Mouse (Mus musculus): Measurements from ENCODE around the gene Hes1. TPM values are rescaled to one million over a fixed set of nuclear protein-coding genes. Genes with fewer than 3 reads are reported as not detected.

Hes1 gene
- polyA plus RNA-seq, 1 experiment from 2014 or later = 19.9 TPM

DNA sequence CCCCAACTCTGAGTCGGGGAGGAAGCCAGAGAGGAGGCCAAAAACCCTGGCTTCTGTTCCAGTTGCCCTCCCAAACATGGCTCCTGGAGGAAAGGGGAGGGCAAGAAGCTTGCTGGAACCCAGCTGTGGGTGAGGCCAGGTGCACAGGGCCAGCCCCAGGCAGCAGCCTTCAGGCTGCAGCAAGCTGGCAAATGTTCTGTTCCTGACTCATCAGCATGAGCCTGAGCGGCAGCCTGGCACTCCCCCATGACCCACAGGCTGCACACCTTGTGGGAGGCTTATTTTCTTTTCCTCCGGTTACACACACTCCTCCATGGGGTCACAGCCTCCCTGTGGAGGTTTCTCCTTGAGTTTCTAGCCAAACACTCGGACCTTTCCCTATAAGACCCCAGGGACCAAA lies 30.2 kb upstream of the Hes1 start:
- Histone ChIP-seq H3K36me3 (no peaks in the 10 kb centered on the region), H3K4me1 (peaks cover 14% of the 10 kb centered on the region), H3K9ac (no peak overlapping the region), H3K27ac (replicated peaks) (no peak overlapping the region), H3K27me3 (replicated peaks) (peaks cover 12% of the 10 kb centered on the region; the same call in 1 of the 2 replicates), H3K4me2 (no peak overlapping the region), H3K4me3 (no peak overlapping the region), H3K9me3 (no peaks in the 10 kb centered on the region)
- 35% methylated on average over 4 of the region's 4 CpGs for WGBS
- 0 out of 2 replicates have a peak, but pooled peaks have one; percentile 29 for ATAC-seq (ENCODE audit: extremely low read depth, insufficient number of reproducible peaks, low FRiP score, low TSS enrichment)

DNA sequence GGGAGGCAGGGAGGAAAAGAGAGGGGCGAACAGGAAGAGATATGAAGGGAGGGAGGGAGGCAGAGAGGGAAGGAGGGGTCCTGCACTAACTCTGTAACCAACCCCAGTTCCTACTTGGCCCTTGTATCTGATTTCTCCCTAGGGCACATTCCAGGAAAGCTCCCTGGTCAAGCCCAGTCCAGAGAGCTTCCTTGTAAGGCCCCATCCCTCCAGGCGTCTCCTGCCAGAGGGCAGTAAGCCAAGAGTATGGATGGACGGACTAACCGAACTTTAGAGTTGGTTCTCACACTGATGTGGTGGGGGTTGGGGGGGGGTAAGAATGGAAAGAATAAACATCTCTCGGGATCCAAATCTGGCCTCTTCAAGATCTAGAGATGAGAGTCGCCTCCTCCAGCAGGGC lies 29.7 kb upstream of the Hes1 start:
- Histone ChIP-seq H3K4me1 (peaks cover 18% of the 10 kb centered on the region), H3K4me2 (no peak overlapping the region), H3K36me3 (no peaks in the 10 kb centered on the region), H3K9me3 (no peaks in the 10 kb centered on the region), H3K27me3 (replicated peaks) (peaks cover 15% of the 10 kb centered on the region; the same call in 1 of the 2 replicates), H3K27ac (replicated peaks) (no peak overlapping the region), H3K4me3 (no peak overlapping the region), H3K9ac (no peak overlapping the region)
- WGBS = 37% methylated on average over 6 of the region's 6 CpGs
- peak; percentile 22; the same call in 1 of the 2 replicates for ATAC-seq (ENCODE audit: extremely low read depth, insufficient number of reproducible peaks, low FRiP score, low TSS enrichment)

DNA sequence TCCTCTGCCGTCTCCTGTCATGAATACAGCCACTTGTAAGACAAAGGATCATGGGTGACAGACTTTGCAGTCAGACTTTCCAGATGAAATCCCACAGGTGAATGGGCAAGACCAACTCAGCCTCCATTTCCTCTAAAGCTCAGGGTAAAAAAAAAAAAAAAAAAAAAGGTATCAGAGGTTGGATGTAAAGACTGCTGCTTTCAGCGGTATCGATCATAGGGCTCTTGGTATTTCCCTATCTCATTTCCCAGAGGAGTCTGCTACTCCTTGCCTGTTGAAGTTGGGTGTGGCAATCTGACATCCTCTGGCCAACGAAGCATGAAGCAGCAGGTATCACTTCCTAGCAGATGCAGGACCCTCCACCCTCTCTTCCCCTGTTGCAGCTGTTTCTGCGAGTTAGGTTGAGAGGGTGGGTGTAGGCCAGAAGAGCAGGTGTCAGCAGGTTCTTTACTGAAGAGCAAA lies 29.2 kb upstream of the Hes1 start:
- 58% methylated on average over 5 of the region's 5 CpGs for WGBS
- no peak overlapping the region for H3K4me3 ChIP-seq
- no peak overlapping the region for H3K4me2 ChIP-seq
- H3K4me1 ChIP-seq = peaks cover 21% of the 10 kb centered on the region
- no peak overlapping the region for H3K9ac ChIP-seq
- H3K36me3 ChIP-seq = no peaks in the 10 kb centered on the region
- peaks cover 15% of the 10 kb centered on the region; the same call in 1 of the 2 replicates for H3K27me3 ChIP-seq (replicated peaks)
- no peak for ATAC-seq (ENCODE audit: extremely low read depth, insufficient number of reproducible peaks, low FRiP score, low TSS enrichment)
- H3K9me3 ChIP-seq = no peaks in the 10 kb centered on the region
- no peak overlapping the region for H3K27ac ChIP-seq (replicated peaks)

DNA sequence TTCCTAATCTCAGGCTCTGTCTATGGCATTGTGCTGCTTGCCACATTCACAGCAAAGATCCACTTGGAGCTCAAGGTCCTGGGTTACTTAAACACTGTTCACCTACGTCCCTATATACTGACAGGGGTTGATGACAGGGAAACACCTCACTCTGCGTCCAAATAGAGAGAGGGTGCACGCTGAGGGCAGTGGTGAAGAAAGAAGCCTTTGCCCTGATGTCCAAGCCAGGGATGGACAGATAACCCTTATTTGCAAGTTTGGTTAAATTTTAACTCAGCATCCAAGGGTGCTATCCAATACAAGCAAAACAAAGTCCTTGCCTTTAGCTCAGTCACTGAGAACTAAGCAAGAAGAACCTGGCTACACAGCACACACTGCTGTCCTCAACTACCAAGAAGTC lies 28.1 kb upstream of the Hes1 start:
- 80% methylated on average over 3 of the region's 3 CpGs for WGBS

DNA sequence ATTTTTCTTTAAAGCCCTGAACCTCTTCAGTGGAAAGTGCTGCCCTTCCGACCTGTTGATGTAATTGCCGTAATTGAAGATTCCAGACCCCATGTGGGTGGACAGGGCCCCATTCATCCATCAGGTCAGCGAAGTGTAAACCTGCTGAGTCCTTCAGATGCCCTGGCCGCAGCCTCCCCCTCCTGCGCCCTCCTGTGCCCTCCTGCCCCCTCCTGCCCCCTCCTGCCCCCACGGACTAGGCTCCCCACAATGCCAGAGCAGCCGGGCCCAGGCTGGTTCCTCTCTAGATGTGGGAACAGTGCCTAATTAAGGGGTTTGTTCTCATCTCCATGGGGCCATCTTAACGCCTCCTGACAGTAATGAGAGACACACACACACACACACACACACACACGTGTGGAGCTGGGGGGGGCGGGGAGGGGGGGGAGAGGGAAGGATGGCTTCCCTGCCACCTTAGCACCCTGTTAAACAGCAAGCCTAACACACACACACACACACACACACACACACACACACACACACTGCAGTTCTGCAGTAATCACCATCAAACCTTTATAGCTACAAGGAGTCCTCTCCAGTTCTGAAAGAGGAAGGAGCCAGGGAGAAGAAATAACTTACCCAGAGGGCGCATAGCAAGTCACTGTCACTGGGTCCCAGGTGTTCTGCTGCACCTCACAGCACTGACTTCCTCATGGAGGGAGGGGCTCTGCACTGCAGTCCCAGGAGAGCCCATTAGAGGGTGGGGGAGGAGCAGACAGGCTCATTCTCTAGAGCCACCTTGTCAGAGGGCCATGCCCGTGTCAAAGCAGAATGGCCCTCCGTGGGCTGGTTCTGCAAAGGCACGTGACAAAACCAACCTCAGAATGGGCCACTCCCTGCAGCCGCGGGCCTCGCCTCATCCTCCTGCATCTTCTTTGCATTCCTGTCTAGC lies 25.3 kb upstream of the Hes1 start:
- Histone ChIP-seq H3K9ac (0 out of 2 replicates have a peak overlapping the region, but pooled peaks have one; percentile 19), H3K36me3 (no peaks in the 10 kb centered on the region), H3K4me2 (no peak overlapping the region; the same call in 1 of the 2 replicates), H3K27ac (replicated peaks) (no peak overlapping the region), H3K4me3 (no peak overlapping the region), H3K27me3 (replicated peaks) (peaks cover 11% of the 10 kb centered on the region), H3K9me3 (no peaks in the 10 kb centered on the region), H3K4me1 (peaks cover 16% of the 10 kb centered on the region)
- 41% methylated on average over 15 of the region's 17 CpGs for WGBS
- no peak for ATAC-seq (ENCODE audit: extremely low read depth, insufficient number of reproducible peaks, low FRiP score, low TSS enrichment)

More for the DNA sequence above, 28.1 kb upstream of the Hes1 start:
- Histone ChIP-seq H3K9ac (no peak overlapping the region), H3K4me1 (peaks cover 21% of the 10 kb centered on the region), H3K27ac (replicated peaks) (no peak overlapping the region), H3K4me3 (no peak overlapping the region), H3K36me3 (no peaks in the 10 kb centered on the region), H3K9me3 (no peaks in the 10 kb centered on the region), H3K27me3 (replicated peaks) (peaks cover 15% of the 10 kb centered on the region; the same call in 1 of the 2 replicates), H3K4me2 (no peak overlapping the region)
- no peak for ATAC-seq (ENCODE audit: extremely low read depth, insufficient number of reproducible peaks, low FRiP score, low TSS enrichment)

DNA sequence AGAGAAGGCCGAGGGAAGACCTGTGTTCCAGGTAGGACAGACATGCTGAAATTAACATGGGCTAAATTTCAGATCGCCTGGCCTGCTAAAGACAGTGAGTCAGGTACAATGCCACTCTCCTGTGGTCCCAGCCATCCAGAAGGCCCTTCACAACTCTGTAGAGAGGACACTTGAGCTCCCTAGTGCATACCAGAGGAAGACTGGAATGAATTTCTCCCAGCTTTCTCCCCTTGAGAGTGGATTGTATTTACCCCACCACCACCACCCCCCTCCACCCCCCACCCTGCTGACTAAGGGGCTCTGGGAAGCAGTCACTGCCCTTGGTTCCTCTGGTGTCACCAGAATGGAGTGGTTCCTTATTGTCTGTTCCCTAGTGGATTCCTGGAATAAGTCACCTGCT lies 24.3 kb upstream of the Hes1 start:
- 65% methylated on average over 2 of the region's 2 CpGs for WGBS
- Histone ChIP-seq H3K27me3 (replicated peaks) (peaks cover 11% of the 10 kb centered on the region), H3K36me3 (no peaks in the 10 kb centered on the region), H3K4me2 (no peak overlapping the region), H3K4me1 (peaks cover 7% of the 10 kb centered on the region), H3K9me3 (no peaks in the 10 kb centered on the region), H3K4me3 (no peak overlapping the region), H3K27ac (replicated peaks) (no peak overlapping the region), H3K9ac (no peak overlapping the region)
- ATAC-seq (ENCODE audit: extremely low read depth, insufficient number of reproducible peaks, low FRiP score, low TSS enrichment) = no peak

DNA sequence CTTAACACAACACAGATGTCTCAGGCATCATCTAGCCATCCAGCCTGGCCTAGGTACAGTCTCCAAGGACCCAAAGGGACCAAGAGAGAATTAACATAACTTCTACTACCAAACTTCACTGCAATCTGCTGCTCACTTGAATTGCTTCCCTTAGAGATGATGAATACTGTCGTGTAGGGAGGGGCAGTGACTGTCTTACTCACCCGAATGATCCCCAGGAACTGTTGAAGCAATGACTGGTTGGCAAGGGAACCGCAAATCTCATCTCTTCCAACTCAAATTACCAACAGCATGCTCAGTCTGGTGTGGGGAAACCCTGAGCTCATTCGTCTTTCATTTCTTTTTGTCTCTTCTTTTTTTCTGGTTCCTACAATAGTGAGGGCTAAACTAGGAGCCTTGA lies 21.3 kb upstream of the Hes1 start:
- Histone ChIP-seq H3K9ac (no peak overlapping the region), H3K9me3 (no peaks in the 10 kb centered on the region), H3K36me3 (no peaks in the 10 kb centered on the region), H3K27ac (replicated peaks) (no peak overlapping the region), H3K4me1 (peaks cover 16% of the 10 kb centered on the region), H3K4me3 (no peak overlapping the region), H3K4me2 (no peak overlapping the region), H3K27me3 (replicated peaks) (peaks cover 15% of the 10 kb centered on the region)
- ATAC-seq (ENCODE audit: extremely low read depth, insufficient number of reproducible peaks, low FRiP score, low TSS enrichment) = no peak
- 71% methylated on average over 4 of the region's 4 CpGs for WGBS

DNA sequence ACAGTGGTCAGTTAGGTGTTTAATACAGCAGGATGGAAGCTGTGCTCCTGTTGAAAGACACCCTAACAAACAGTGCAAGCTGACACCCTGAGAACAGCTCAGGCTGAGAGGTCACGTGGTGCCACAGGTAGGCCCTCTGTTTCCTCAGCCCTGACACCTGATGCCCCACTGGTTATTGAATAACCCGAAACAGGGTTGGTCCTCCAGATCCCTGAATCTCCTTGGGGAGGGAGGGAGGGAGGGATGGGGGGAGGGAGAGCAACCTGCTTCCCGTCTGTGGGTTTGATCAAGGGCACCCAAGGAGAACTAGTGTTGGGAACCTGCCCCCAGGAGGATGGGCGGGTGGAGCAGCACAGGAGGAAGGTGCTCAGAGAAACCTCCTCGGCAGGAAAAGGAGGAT lies 18.6 kb upstream of the Hes1 start:
- 59% methylated on average over 5 of the region's 5 CpGs for WGBS
- Histone ChIP-seq H3K9ac (no peak overlapping the region), H3K27me3 (replicated peaks) (peaks cover 13% of the 10 kb centered on the region), H3K4me1 (peaks cover 10% of the 10 kb centered on the region), H3K36me3 (no peaks in the 10 kb centered on the region), H3K9me3 (no peaks in the 10 kb centered on the region), H3K4me3 (no peak overlapping the region), H3K27ac (replicated peaks) (no peak overlapping the region), H3K4me2 (no peak overlapping the region)
- ATAC-seq (ENCODE audit: extremely low read depth, insufficient number of reproducible peaks, low FRiP score, low TSS enrichment) = no peak

DNA sequence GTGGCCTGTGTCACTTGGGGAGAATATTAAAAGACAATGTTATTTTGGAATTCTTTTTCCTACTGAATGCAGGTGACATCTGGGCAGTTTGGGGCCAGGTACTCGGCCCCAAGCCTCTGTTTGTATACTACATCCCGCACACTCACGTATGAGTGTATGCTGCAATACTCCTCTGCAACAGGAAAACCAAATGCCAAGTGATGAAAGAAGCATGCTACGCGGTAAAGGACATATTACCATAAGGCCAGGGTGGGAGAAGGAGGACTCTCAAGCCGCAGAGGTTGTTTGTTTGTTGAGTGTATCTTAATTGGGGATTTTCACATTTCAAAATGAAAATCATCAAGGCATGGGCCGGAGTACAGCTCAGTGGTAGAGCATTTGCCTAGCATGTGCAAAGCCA lies 17.2 kb upstream of the Hes1 start:
- H3K36me3 ChIP-seq = no peaks in the 10 kb centered on the region
- peaks cover 14% of the 10 kb centered on the region for H3K4me1 ChIP-seq
- no peak overlapping the region for H3K4me3 ChIP-seq
- peak overlapping the region; percentile 30; the same call in 1 of the 2 replicates for H3K4me2 ChIP-seq
- WGBS = 81% methylated on average over 7 of the region's 7 CpGs
- 0 out of 2 replicates have a peak overlapping the region, but pooled peaks have one; percentile 0 for H3K27ac ChIP-seq (replicated peaks)
- H3K27me3 ChIP-seq (replicated peaks) = peaks cover 16% of the 10 kb centered on the region
- no peak overlapping the region for H3K9ac ChIP-seq
- no peaks in the 10 kb centered on the region for H3K9me3 ChIP-seq
- ATAC-seq (ENCODE audit: extremely low read depth, insufficient number of reproducible peaks, low FRiP score, low TSS enrichment) = no peak

DNA sequence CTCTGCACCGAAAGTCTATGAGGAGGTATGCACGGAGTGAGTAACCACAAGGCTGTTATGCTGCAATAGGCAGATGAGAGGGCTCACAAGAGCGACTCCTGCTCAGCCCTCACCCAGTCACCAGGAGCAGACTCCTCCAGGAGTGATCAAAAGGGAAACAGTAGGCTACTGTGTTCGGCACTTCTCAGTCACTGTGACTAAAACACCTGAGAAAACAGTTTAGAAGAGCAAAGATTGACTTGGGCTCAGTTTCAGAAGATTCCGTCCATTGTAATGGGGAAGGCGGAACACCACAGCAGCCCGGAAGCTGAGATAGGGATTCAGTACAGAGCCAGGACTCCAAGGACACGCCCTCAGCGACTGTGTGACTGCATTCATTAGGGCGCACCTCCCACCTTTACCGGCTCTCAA lies 16.8 kb upstream of the Hes1 start:
- H3K9me3 ChIP-seq = no peaks in the 10 kb centered on the region
- H3K27ac ChIP-seq (replicated peaks) = 0 out of 2 replicates have a peak overlapping the region, but pooled peaks have one; percentile 0
- WGBS = 30% methylated on average over 11 of the region's 11 CpGs
- H3K9ac ChIP-seq = 0 out of 2 replicates have a peak overlapping the region, but pooled peaks have one; percentile 25
- ATAC-seq (ENCODE audit: extremely low read depth, insufficient number of reproducible peaks, low FRiP score, low TSS enrichment) = no peak
- H3K4me2 ChIP-seq = peak overlapping the region; percentile 30
- H3K27me3 ChIP-seq (replicated peaks) = peaks cover 16% of the 10 kb centered on the region; the same call in 1 of the 2 replicates
- H3K4me3 ChIP-seq = no peak overlapping the region
- peaks cover 17% of the 10 kb centered on the region for H3K4me1 ChIP-seq
- no peaks in the 10 kb centered on the region for H3K36me3 ChIP-seq

DNA sequence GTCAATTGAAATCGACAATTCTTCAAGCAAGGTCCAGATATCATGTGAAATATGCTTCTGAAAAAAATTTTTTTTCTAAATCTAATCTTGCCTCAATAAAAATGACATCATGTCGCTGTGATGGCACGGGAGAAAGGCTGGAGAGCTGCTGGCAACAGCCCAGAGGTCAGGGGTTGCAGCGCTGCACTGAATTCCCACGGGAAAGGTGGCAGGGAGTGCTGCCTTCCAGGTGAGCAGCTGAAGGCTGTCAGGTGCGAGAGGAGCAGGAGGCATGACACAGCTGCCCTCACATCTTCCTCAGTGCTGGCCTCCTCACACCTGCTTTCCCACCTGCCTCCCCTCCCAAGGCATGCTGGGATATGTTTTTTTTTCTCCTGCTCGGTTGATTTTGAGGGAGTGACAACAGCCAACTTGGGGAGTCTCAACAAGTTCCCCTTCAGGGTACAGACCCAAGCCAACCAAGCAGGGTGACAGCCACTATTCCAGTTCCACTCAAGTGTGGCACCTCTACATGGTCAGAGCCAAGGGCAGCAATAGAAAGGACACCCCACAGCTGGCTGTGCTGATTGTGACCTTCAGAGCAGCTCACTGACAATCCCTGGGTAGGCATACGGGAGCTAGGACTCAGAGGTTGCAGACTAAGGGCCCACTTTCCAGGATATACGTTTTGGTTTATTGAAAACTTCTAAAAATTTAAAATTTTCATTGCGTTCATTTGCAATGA lies 13.3 kb upstream of the Hes1 start:
- Histone ChIP-seq H3K9me3 (no peaks in the 10 kb centered on the region), H3K4me3 (no peak overlapping the region), H3K27me3 (replicated peaks) (peaks cover 16% of the 10 kb centered on the region; the same call in 1 of the 2 replicates), H3K4me1 (peaks cover 28% of the 10 kb centered on the region), H3K4me2 (no peak overlapping the region), H3K27ac (replicated peaks) (no peak overlapping the region), H3K36me3 (no peaks in the 10 kb centered on the region), H3K9ac (no peak overlapping the region)
- WGBS = 57% methylated on average over 10 of the region's 10 CpGs
- ATAC-seq (ENCODE audit: extremely low read depth, insufficient number of reproducible peaks, low FRiP score, low TSS enrichment) = no peak

Data from heart, embryonic 13.5 days (tissue).